Mouse (Mus musculus) midbrain, embryonic 15.5 days (tissue): ENCODE results near the gene Hsd17b6. TPM values are rescaled to one million over a fixed set of nuclear protein-coding genes. Genes with fewer than 3 reads are reported as not detected.

Experiments used
- ATAC-seq: fragments of 200-750 bp; cut with Nextera tagmentation; replicated peaks from 2 replicates; pipeline ENCODE4 v1.8.0; 2017; ENCODE audit warnings: moderate TSS enrichment
- H3K27ac ChIP-seq: fragments of 300-500 bp; sonication (generic); 2 replicates; pipeline ENCODE4 v1.5.1; 2015; ENCODE audit warnings: mild to moderate bottlenecking, inconsistent platforms
- H3K27me3 ChIP-seq: fragments of 300-500 bp; sonication (generic); replicated peaks from 2 replicates; pipeline ENCODE4 v1.6.1; 2015; ENCODE audit warnings: inconsistent platforms
- H3K36me3 ChIP-seq: fragments of 300-500 bp; sonication (generic); replicated peaks from 2 replicates; pipeline ENCODE4 v1.6.1; 2015; ENCODE audit warnings: inconsistent platforms
- H3K4me1 ChIP-seq: fragments of 300-500 bp; sonication (generic); 2 replicates; pipeline ENCODE4 v1.6.1; 2015; ENCODE audit warnings: inconsistent platforms
- H3K4me2 ChIP-seq: fragments of 300-500 bp; sonication (generic); 2 replicates; pipeline ENCODE4 v1.6.1; 2015; ENCODE audit warnings: inconsistent platforms, mild to moderate bottlenecking, moderate library complexity
- H3K4me3 ChIP-seq: fragments of 300-500 bp; sonication (generic); 2 replicates; pipeline ENCODE4 v1.5.1; 2015; ENCODE audit warnings: mild to moderate bottlenecking, inconsistent platforms
- H3K9ac ChIP-seq: fragments of 300-500 bp; sonication (generic); 2 replicates; pipeline ENCODE4 v1.6.1; 2015; ENCODE audit warnings: mild to moderate bottlenecking, inconsistent platforms
- H3K9me3 ChIP-seq: fragments of 300-500 bp; sonication (generic); 2 replicates; pipeline ENCODE4 v1.6.1; 2016; ENCODE audit warnings: inconsistent platforms
- WGBS: fragments of 180-500 bp; shearing (Covaris S2); methylation state at CpG from one replicate; pipeline ENCODE4 v1.1.7; 2015; ENCODE audit warnings: mixed read lengths; 5-methylcytosine and 5-hydroxymethylcytosine counted together
- polyA plus RNA-seq: library from polyadenylated mRNA; unstranded; fragments of >200 nt; fragmentation: Nextera tagmentation; extraction: Ambion mirVana; gene quantifications from 2 replicates; pipeline ENCODE4 v1.2.1, GENCODE M21; 2015

The Hsd17b6 gene
- polyA plus RNA-seq, 1 experiment from 2014 or later = not detected

DNA sequence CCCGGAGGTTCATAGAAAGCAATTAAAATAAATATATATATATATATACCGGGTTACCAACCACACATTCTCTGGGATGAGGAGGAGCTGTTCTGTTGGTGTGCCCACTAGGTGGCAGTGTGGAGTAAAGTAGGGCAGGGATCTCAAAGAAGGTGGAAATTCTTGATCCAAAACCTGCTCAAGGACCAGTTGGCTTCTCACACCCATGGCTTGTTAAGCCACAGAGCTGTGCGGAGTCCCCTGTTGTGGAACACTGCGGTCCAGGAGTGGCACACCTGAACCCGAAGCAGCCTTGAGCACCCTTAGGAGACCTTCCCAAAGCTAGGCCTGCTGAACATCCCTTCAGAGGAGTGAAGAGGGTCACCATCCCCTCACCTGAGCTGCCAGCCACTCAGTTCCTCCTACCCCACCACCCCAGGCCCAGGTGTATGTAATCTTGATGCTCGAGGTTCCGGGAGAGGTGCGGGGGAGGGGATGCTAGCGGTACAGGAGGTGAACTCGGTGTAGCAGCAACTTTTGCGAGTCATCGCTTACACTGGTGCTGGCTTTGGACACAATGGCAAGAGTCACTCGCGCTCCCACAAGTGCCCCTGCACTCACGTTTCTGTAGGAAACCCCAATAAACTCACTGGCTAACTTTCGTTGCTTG lies 51.1 kb downstream of the Hsd17b6 start:
- ATAC-seq = no peak
- Histone ChIP-seq H3K4me1 (no peaks in the 10 kb centered on the region), H3K27ac (no peak overlapping the region), H3K9me3 (no peaks in the 10 kb centered on the region), H3K27me3 (no peaks in the 10 kb centered on the region), H3K4me2 (no peak overlapping the region), H3K4me3 (no peak overlapping the region), H3K9ac (no peak overlapping the region), H3K36me3 (no peaks in the 10 kb centered on the region)
- WGBS = 58% methylated on average over 16 of the region's 16 CpGs

GRCm38 (mm10) chr10:127955034-127955433 lies 52.4 kb downstream of the Hsd17b6 start:
- Histone ChIP-seq H3K27ac (no peak overlapping the region), H3K4me3 (no peak overlapping the region), H3K9me3 (no peaks in the 10 kb centered on the region), H3K27me3 (no peaks in the 10 kb centered on the region), H3K4me2 (no peak overlapping the region), H3K4me1 (no peaks in the 10 kb centered on the region), H3K9ac (no peak overlapping the region), H3K36me3 (no peaks in the 10 kb centered on the region)
- WGBS = 77% methylated on average over 4 of the region's 4 CpGs
- ATAC-seq = no peak

GRCm38 (mm10) chr10:127951821-127952220 lies 55.6 kb downstream of the Hsd17b6 start:
- no peaks in the 10 kb centered on the region for H3K36me3 ChIP-seq
- H3K4me2 ChIP-seq = no peak overlapping the region
- H3K9me3 ChIP-seq = no peaks in the 10 kb centered on the region
- ATAC-seq = no peak
- 81% methylated on average over 4 of the region's 4 CpGs for WGBS
- no peak overlapping the region for H3K27ac ChIP-seq
- H3K4me3 ChIP-seq = no peak overlapping the region
- no peak overlapping the region for H3K9ac ChIP-seq
- H3K4me1 ChIP-seq = no peaks in the 10 kb centered on the region
- H3K27me3 ChIP-seq = no peaks in the 10 kb centered on the region

- no peak overlapping the region for H3K27ac ChIP-seq
- no peak for ATAC-seq
- H3K4me3 ChIP-seq = no peak overlapping the region
- 86% methylated on average over 9 of the region's 9 CpGs for WGBS
- H3K27me3 ChIP-seq = no peaks in the 10 kb centered on the region
- no peaks in the 10 kb centered on the region for H3K36me3 ChIP-seq
- H3K9me3 ChIP-seq = no peaks in the 10 kb centered on the region
- no peak overlapping the region for H3K9ac ChIP-seq
- no peaks in the 10 kb centered on the region for H3K4me1 ChIP-seq
- no peak overlapping the region for H3K4me2 ChIP-seq
Observed at GRCm38 (mm10) chr10:127951390-127951789, 56.0 kb downstream of the Hsd17b6 start.

GRCm38 (mm10) chr10:127949596-127950130 lies 57.7 kb downstream of the Hsd17b6 start:
- Histone ChIP-seq H3K4me3 (no peak overlapping the region), H3K4me2 (no peak overlapping the region), H3K36me3 (no peaks in the 10 kb centered on the region), H3K27me3 (no peaks in the 10 kb centered on the region), H3K4me1 (no peaks in the 10 kb centered on the region), H3K27ac (no peak overlapping the region), H3K9me3 (no peaks in the 10 kb centered on the region), H3K9ac (no peak overlapping the region)
- 88% methylated on average over 4 of the region's 4 CpGs for WGBS
- no peak for ATAC-seq

- H3K9me3 ChIP-seq = no peaks in the 10 kb centered on the region
- 39% methylated on average over 5 of the region's 5 CpGs for WGBS
- no peak for ATAC-seq
- H3K4me2 ChIP-seq = no peak overlapping the region
- H3K4me3 ChIP-seq = no peak overlapping the region
- no peaks in the 10 kb centered on the region for H3K36me3 ChIP-seq
- no peaks in the 10 kb centered on the region for H3K4me1 ChIP-seq
- H3K27me3 ChIP-seq = no peaks in the 10 kb centered on the region
- no peak overlapping the region for H3K27ac ChIP-seq
- no peak overlapping the region for H3K9ac ChIP-seq
Observed at GRCm38 (mm10) chr10:127945432-127946064, 61.9 kb downstream of the Hsd17b6 start.

Other genes with a start within 250 kb of the Hsd17b6 start
- not detected in 2 replicates for gene Rdh1, start 247.9 kb downstream of the Hsd17b6 start, polyA plus RNA-seq
- gene Rdh16f1, start 247.8 kb downstream of the Hsd17b6 start, polyA plus RNA-seq = not detected in 2 replicates
- gene Rdh9, start 231.2 kb downstream of the Hsd17b6 start, polyA plus RNA-seq = 0.12 and 0.31 TPM in 2 replicates
- gene Rdh16, start 206.5 kb downstream of the Hsd17b6 start, polyA plus RNA-seq = not detected in 2 replicates
- not detected in 2 replicates for gene Rdh19, start 157.7 kb downstream of the Hsd17b6 start, polyA plus RNA-seq
- not detected in 2 replicates for gene Rdh16f2, start 141.1 kb downstream of the Hsd17b6 start, polyA plus RNA-seq
- gene Rdh7, start 118.8 kb downstream of the Hsd17b6 start, polyA plus RNA-seq = not detected in 2 replicates
- gene Sdr9c7, start 109.1 kb downstream of the Hsd17b6 start, polyA plus RNA-seq = not detected in 2 replicates
- gene Prim1, start 7.6 kb upstream of the Hsd17b6 start, polyA plus RNA-seq = 37.2 and 41.8 TPM in 2 replicates
- 473 and 476 TPM in 2 replicates for gene Naca, start 28.0 kb upstream of the Hsd17b6 start, polyA plus RNA-seq
- gene Ptges3, start 51.3 kb upstream of the Hsd17b6 start, polyA plus RNA-seq = 351 and 372 TPM in 2 replicates
- 2,030 and 2,053 TPM in 2 replicates for gene Atp5b, start 75.7 kb upstream of the Hsd17b6 start, polyA plus RNA-seq
- gene Baz2a, start 84.0 kb upstream of the Hsd17b6 start, polyA plus RNA-seq = 9.2 and 10.9 TPM in 2 replicates
- 8.9 and 9.2 TPM in 2 replicates for gene Rbms2, start 172.7 kb upstream of the Hsd17b6 start, polyA plus RNA-seq
- gene Gls2, start 186.8 kb upstream of the Hsd17b6 start, polyA plus RNA-seq = 1.2 and 1.7 TPM in 2 replicates
- 20.2 and 21.4 TPM in 2 replicates for gene Spryd4, start 204.2 kb upstream of the Hsd17b6 start, polyA plus RNA-seq
- gene Mip, start 218.2 kb upstream of the Hsd17b6 start, polyA plus RNA-seq = 0.09 TPM in 1 of 2 replicates, not detected in the other
- gene Timeless, start 224.5 kb upstream of the Hsd17b6 start, polyA plus RNA-seq = 17.8 and 20.5 TPM in 2 replicates
- not detected in 2 replicates for gene Apon, start 246.5 kb upstream of the Hsd17b6 start, polyA plus RNA-seq